In the genomic region with DNA sequence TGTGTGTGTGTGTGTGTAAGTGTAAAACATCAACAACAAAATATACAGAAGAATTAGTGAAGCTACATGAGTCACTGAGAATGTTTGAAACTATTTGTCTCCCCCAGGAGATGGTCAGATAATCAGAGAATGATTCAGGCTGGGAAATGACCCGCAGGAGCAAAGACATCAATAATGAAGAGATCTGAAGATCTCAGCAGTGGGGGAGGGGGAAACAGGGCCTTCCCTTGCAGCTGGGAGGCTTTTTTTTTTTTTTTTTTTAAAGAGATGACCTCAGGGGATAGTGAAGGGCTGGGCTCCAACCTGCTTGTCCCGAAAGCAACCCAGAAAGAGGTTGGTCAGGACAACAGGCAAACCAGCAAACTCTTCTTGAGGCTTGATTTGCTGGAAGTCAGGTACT, we compare ENCODE assay signal across 24 mouse cellular contexts. TPM values are rescaled to one million over a fixed set of nuclear protein-coding genes. Genes with fewer than 3 reads are reported as not detected.
DNase-seq lines count a peak whose midpoint lies in the region; ATAC-seq and TF ChIP-seq lines count a peak whose summit lies in the region.
"Had no signal": no experiment of that assay in that cellular context is flagged by ENCODE, and none has a peak within 500 bp of the region (broad histone marks: within the 10 kb centered on the region; RNA-seq: fewer than 3 reads in every experiment).

No protein-coding gene starts in this region.

- H3K4me3 ChIP-seq in hindbrain, postnatal 0 days (ENCODE audit: low read length), result no peak overlapping the region
- no peak overlapping the region for H3K4me3 ChIP-seq in hindbrain, embryonic 11.5 days (ENCODE audit: low read depth, low read length)
- H3K4me3 ChIP-seq in ES-E14 (ENCODE audit: insufficient read depth in 1 of 2, low read depth in 1 of 2, low read length in 2 of 2, poor library complexity in 1 of 2, severe bottlenecking in 1 of 2), result no peak overlapping the region
- H3K4me3 ChIP-seq in intestine, embryonic 16.5 days (ENCODE audit: low read length), result no peak overlapping the region
- no peak overlapping the region for H3K4me3 ChIP-seq in layer of hippocampus, adult 2 months
- H3K4me3 ChIP-seq: embryonic facial prominence, embryonic 12.5 days; erythroblast, embryonic 14.5 days; hindbrain, embryonic 15.5 days; kidney, embryonic 15.5 days; limb, embryonic 15.5 days; liver, embryonic 15.5 days; neural tube, embryonic 12.5 days had no signal

- in situ Hi-C loops in ES-E14 (cut with MboI; ENCODE audit: low sequenced_read_pairs in 2 of 2, unreplicated experiment in 2 of 2), result no loop called here

- 31% methylated on average over 2 of the region's 2 CpGs for WGBS in hindbrain, postnatal 0 days
- WGBS in hindbrain, embryonic 11.5 days, result 11% methylated on average over 2 of the region's 2 CpGs
- WGBS in intestine, embryonic 16.5 days, result 22% methylated on average over 2 of the region's 2 CpGs

- no peak overlapping the region for H3K4me2 ChIP-seq in hindbrain, postnatal 0 days (ENCODE audit: low read depth, low read length)
- H3K4me2 ChIP-seq in hindbrain, embryonic 11.5 days (replicated peaks; ENCODE audit: low read depth, low read length), result no peak overlapping the region
- no peak overlapping the region for H3K4me2 ChIP-seq in intestine, embryonic 16.5 days (ENCODE audit: low read depth, low read length)
- H3K4me2 ChIP-seq: embryonic facial prominence, embryonic 12.5 days; hindbrain, embryonic 15.5 days; kidney, embryonic 15.5 days; limb, embryonic 15.5 days; liver, embryonic 15.5 days; midbrain, embryonic 11.5 days; neural tube, embryonic 12.5 days had no signal

- no peaks in the 10 kb centered on the region for H3K9me3 ChIP-seq in hindbrain, postnatal 0 days (ENCODE audit: low read length)
- no peaks in the 10 kb centered on the region for H3K9me3 ChIP-seq in hindbrain, embryonic 11.5 days (ENCODE audit: control insufficient read depth, low read length)
- H3K9me3 ChIP-seq in ES-E14 (ENCODE audit: control insufficient read depth, insufficient read depth, low read depth, low read length), result no peaks in the 10 kb centered on the region
- no peaks in the 10 kb centered on the region for H3K9me3 ChIP-seq in intestine, embryonic 16.5 days (ENCODE audit: control insufficient read depth, low read length)
- H3K9me3 ChIP-seq: embryonic facial prominence, embryonic 12.5 days; hindbrain, embryonic 15.5 days; kidney, embryonic 15.5 days; limb, embryonic 15.5 days; liver, embryonic 15.5 days had no signal

- H3K9ac ChIP-seq in hindbrain, postnatal 0 days (replicated peaks; ENCODE audit: low read length), result no peak overlapping the region
- no peak overlapping the region for H3K9ac ChIP-seq in hindbrain, embryonic 11.5 days (ENCODE audit: low read depth, low read length)
- H3K9ac ChIP-seq in ES-E14 (ENCODE audit: insufficient read depth, low read depth, low read length, poor library complexity, severe bottlenecking), result no peak overlapping the region
- H3K9ac ChIP-seq in intestine, embryonic 16.5 days (ENCODE audit: low read depth, low read length), result no peak overlapping the region
- H3K9ac ChIP-seq: embryonic facial prominence, embryonic 12.5 days; hindbrain, embryonic 15.5 days; kidney, embryonic 15.5 days; limb, embryonic 15.5 days; liver, embryonic 15.5 days; neural tube, embryonic 12.5 days had no signal

- peak; percentile 4 for DNase-seq in hindbrain, postnatal 0 days (ENCODE audit: low spot score)
- DNase-seq in hindbrain, embryonic 11.5 days (ENCODE audit: low spot score), result no peak
- no peak for DNase-seq in ES-E14 (ENCODE audit: low read depth, low spot score)
- peak; percentile 39 for DNase-seq in embryo, embryonic 11 days
- peak; percentile 47 for DNase-seq in skeletal muscle tissue, adult 2 months (ENCODE audit: low read depth, low spot score)
- DNase-seq in layer of hippocampus, adult 2 months (ENCODE audit: low spot score in 2 of 2), result no peak
- DNase-seq: adrenal gland, postnatal 10 days; cerebellum, adult 2 months; cerebellum, postnatal 36 days; layer of hippocampus, postnatal 36 days; right cerebral cortex, postnatal 14 days; thymus, postnatal 36 days had no signal

- no peaks in the 10 kb centered on the region for H3K27me3 ChIP-seq in hindbrain, postnatal 0 days (ENCODE audit: insufficient read depth, low read length)
- no peaks in the 10 kb centered on the region for H3K27me3 ChIP-seq in hindbrain, embryonic 11.5 days (ENCODE audit: control insufficient read depth, insufficient read depth, low read length)
- H3K27me3 ChIP-seq in intestine, embryonic 16.5 days (replicated peaks; ENCODE audit: control insufficient read depth, insufficient read depth, low read length), result no peaks in the 10 kb centered on the region
- H3K27me3 ChIP-seq: embryonic facial prominence, embryonic 12.5 days; hindbrain, embryonic 15.5 days; kidney, embryonic 15.5 days; limb, embryonic 15.5 days; liver, embryonic 15.5 days; neural tube, embryonic 12.5 days had no signal

- ATAC-seq in hindbrain, postnatal 0 days, result no peak
- ATAC-seq in hindbrain, embryonic 11.5 days (ENCODE audit: low FRiP score), result no peak
- ATAC-seq in intestine, embryonic 16.5 days, result no peak
- ATAC-seq: forebrain, embryonic 14.5 days; intestine, postnatal 0 days had no signal

- H3K4me1 ChIP-seq in hindbrain, postnatal 0 days (ENCODE audit: insufficient read depth, low read length), result no peaks in the 10 kb centered on the region
- H3K4me1 ChIP-seq in hindbrain, embryonic 11.5 days (replicated peaks; ENCODE audit: control insufficient read depth, insufficient read depth, low read length), result no peaks in the 10 kb centered on the region
- H3K4me1 ChIP-seq in ES-E14 (ENCODE audit: control insufficient read depth in 2 of 2, insufficient read depth in 2 of 2, low read length in 2 of 2, poor library complexity in 1 of 2), result peaks cover 0 to 5% of the 10 kb centered on the region in 2 experiments; a peak in 2 of 4 replicates
- H3K4me1 ChIP-seq in intestine, embryonic 16.5 days (ENCODE audit: control insufficient read depth, insufficient read depth, low read length), result no peaks in the 10 kb centered on the region
- H3K4me1 ChIP-seq: embryonic facial prominence, embryonic 12.5 days; hindbrain, embryonic 15.5 days; kidney, embryonic 15.5 days; limb, embryonic 15.5 days; liver, embryonic 15.5 days; neural tube, embryonic 12.5 days had no signal

- H3K27ac ChIP-seq in hindbrain, postnatal 0 days, result no peak overlapping the region
- no peak overlapping the region for H3K27ac ChIP-seq in hindbrain, embryonic 11.5 days (ENCODE audit: low read depth, low read length)
- no peak overlapping the region for H3K27ac ChIP-seq in ES-E14 (ENCODE audit: insufficient read depth, low read depth, low read length, poor library complexity, severe bottlenecking)
- H3K27ac ChIP-seq in intestine, embryonic 16.5 days (ENCODE audit: low read length), result no peak overlapping the region
- H3K27ac ChIP-seq in layer of hippocampus, adult 2 months, result no peak overlapping the region
- H3K27ac ChIP-seq: embryonic facial prominence, embryonic 12.5 days; hindbrain, embryonic 15.5 days; kidney, embryonic 15.5 days; limb, embryonic 15.5 days; liver, embryonic 15.5 days; macrophage; neural tube, embryonic 12.5 days had no signal

- TF ChIP-seq CTCF in hindbrain, postnatal 0 days (IDR thresholded peaks at IDR 0.05; ENCODE audit: low read depth), result no peak
- no peak for TF ChIP-seq CTCF in layer of hippocampus, adult 2 months (conservative IDR thresholded peaks at IDR 0.05)

- no peaks in the 10 kb centered on the region for H3K36me3 ChIP-seq in hindbrain, postnatal 0 days (ENCODE audit: insufficient read depth, low read length)
- H3K36me3 ChIP-seq in hindbrain, embryonic 11.5 days (ENCODE audit: control insufficient read depth, insufficient read depth, low read length), result no peaks in the 10 kb centered on the region
- no peaks in the 10 kb centered on the region for H3K36me3 ChIP-seq in ES-E14 (ENCODE audit: control insufficient read depth, insufficient read depth, low read length, poor library complexity, severe bottlenecking)
- no peaks in the 10 kb centered on the region for H3K36me3 ChIP-seq in intestine, embryonic 16.5 days (ENCODE audit: control insufficient read depth, insufficient read depth, low read length)
- H3K36me3 ChIP-seq: embryonic facial prominence, embryonic 12.5 days; hindbrain, embryonic 15.5 days; kidney, embryonic 15.5 days; limb, embryonic 15.5 days; liver, embryonic 15.5 days; neural tube, embryonic 12.5 days had no signal

TF ChIP-seq in ES-E14, 5 proteins besides CTCF, POLR2A, EP300 and RAD21:
- TF ChIP-seq ZNF384 (IDR thresholded peaks at IDR 0.05; ENCODE audit: low read depth, low read length), result peak; percentile 57
- TF ChIP-seq MAFK (IDR thresholded peaks at IDR 0.05; ENCODE audit: insufficient read depth, low read depth, low read length), result no peak
- no peak for TF ChIP-seq ZC3H11A (IDR thresholded peaks at IDR 0.05; ENCODE audit: borderline replicate concordance, low read depth, low read length)

RNA-seq across cellular contexts. Expression of a gene that starts 38.4 kb away (rescaled TPM):
- 13.1 and 15.5 TPM in 2 replicates for total RNA-seq in hindbrain, postnatal 0 days (2014; rRNA removed)
- 8.5 and 8.9 TPM in 2 replicates for polyA plus RNA-seq in hindbrain, postnatal 0 days (2015; fragmentation: Nextera tagmentation; extraction: Ambion mirVana)
- polyA plus RNA-seq in hindbrain, embryonic 11.5 days (2014; fragmentation: Nextera tagmentation; extraction: Ambion mirVana), result 16.0 and 17.6 TPM in 2 replicates
- total RNA-seq in ES-E14 (2012; rRNA removed), result 8.4 and 12.6 TPM in 2 replicates
- 11.6 and 11.8 TPM in 2 replicates for polyA plus RNA-seq in intestine, embryonic 16.5 days (2015; fragmentation: Nextera tagmentation; extraction: Ambion mirVana)
- 1 to 10 TPM; 5.6 to 7.2 TPM for total RNA-seq in layer of hippocampus, adult 2 months (2021)

RNA-seq across cellular contexts. Expression of a gene that starts 54.7 kb away (rescaled TPM):
- total RNA-seq in hindbrain, postnatal 0 days (2014; rRNA removed), result 51.7 and 57.0 TPM in 2 replicates
- 112 and 122 TPM in 2 replicates for polyA plus RNA-seq in hindbrain, postnatal 0 days (2015; fragmentation: Nextera tagmentation; extraction: Ambion mirVana)
- 58.2 and 61.4 TPM in 2 replicates for polyA plus RNA-seq in hindbrain, embryonic 11.5 days (2014; fragmentation: Nextera tagmentation; extraction: Ambion mirVana)
- total RNA-seq in ES-E14 (2012; rRNA removed), result 46.3 and 102 TPM in 2 replicates
- 77.5 and 81.3 TPM in 2 replicates for polyA plus RNA-seq in intestine, embryonic 16.5 days (2015; fragmentation: Nextera tagmentation; extraction: Ambion mirVana)
- 10 to 100 TPM; 28.8 to 36.3 TPM for total RNA-seq in layer of hippocampus, adult 2 months (2021)

Comparison
In these comparisons a context has a peak if more than half of its experiments do, and no peak if none do; other contexts are left out.
1. DNase-seq: peak in hindbrain, postnatal 0 days (single experiment), embryo, embryonic 11 days (single experiment) and skeletal muscle tissue, adult 2 months (single experiment); none in hindbrain, embryonic 11.5 days (single experiment), ES-E14 (single experiment) and layer of hippocampus, adult 2 months (0 of 2).